Mouse (Mus musculus) liver, embryonic 11.5 days (tissue): ENCODE data around the gene Calm3. TPM values are rescaled to one million over a fixed set of nuclear protein-coding genes. Genes with fewer than 3 reads are reported as not detected.
A peak's percentile ranks its signal among the peaks of the same experiment; 100 is the strongest.

Experiments
- ATAC-seq: fragments of 200-750 bp; cut with Nextera tagmentation; replicated peaks from 2 replicates; pipeline ENCODE4 v1.8.0; 2017; ENCODE audit warnings: moderate number of reproducible peaks, mild to moderate bottlenecking, moderate TSS enrichment, moderate library complexity; ENCODE audit not compliant: low FRiP score
- DNase-seq: peaks from one replicate; pipeline ENCODE4 v3.0.0-alpha.2; 2017; ENCODE audit warnings: low spot score
- H3K27ac ChIP-seq: fragments of 300-500 bp; sonication (generic); 2 replicates; pipeline ENCODE4 v1.5.1; 2014; ENCODE audit warnings: mild to moderate bottlenecking, low read depth, low read length, control low read depth
- H3K27me3 ChIP-seq: fragments of 300-500 bp; sonication (generic); replicated peaks from 2 replicates; pipeline ENCODE4 v1.6.1; 2014; ENCODE audit warnings: low read length, mixed read lengths; ENCODE audit not compliant: control insufficient read depth, insufficient read depth
- H3K36me3 ChIP-seq: fragments of 300-500 bp; sonication (generic); 2 replicates; pipeline ENCODE4 v1.6.1; 2014; ENCODE audit warnings: mild to moderate bottlenecking, low read length, moderate library complexity, mixed read lengths; ENCODE audit not compliant: control insufficient read depth, insufficient read depth
- H3K4me1 ChIP-seq: fragments of 300-500 bp; sonication (generic); replicated peaks from 2 replicates; pipeline ENCODE4 v1.6.1; 2014; ENCODE audit warnings: low read length, mixed read lengths; ENCODE audit not compliant: control insufficient read depth, insufficient read depth
- H3K4me2 ChIP-seq: fragments of 300-500 bp; sonication (generic); 2 replicates; pipeline ENCODE4 v1.6.1; 2014; ENCODE audit warnings: mild to moderate bottlenecking, control low read depth, moderate library complexity
- H3K4me3 ChIP-seq: fragments of 300-500 bp; sonication (generic); 2 replicates; pipeline ENCODE4 v1.5.1; 2014; ENCODE audit warnings: low read depth, low read length, control low read depth
- H3K9ac ChIP-seq: fragments of 300-500 bp; sonication (generic); 2 replicates; pipeline ENCODE4 v1.6.1; 2014; ENCODE audit warnings: low read depth, low read length, control low read depth
- H3K9me3 ChIP-seq: fragments of 300-500 bp; sonication (generic); 2 replicates; pipeline ENCODE4 v1.6.1; 2016; ENCODE audit warnings: low read length, inconsistent platforms, mixed read lengths; ENCODE audit not compliant: control insufficient read depth
- WGBS: fragments of 180-500 bp; shearing (Covaris S2); extraction: QIAGEN DNeasy Blood & Tissue Kit; methylation state at CpG from one replicate; pipeline ENCODE4 v1.1.7; 2014; 5-methylcytosine and 5-hydroxymethylcytosine counted together
- polyA plus RNA-seq: library from polyadenylated mRNA; unstranded; fragments of >200 nt; fragmentation: Nextera tagmentation; extraction: Ambion mirVana; gene quantifications from 2 replicates; pipeline ENCODE4 v1.2.1, GENCODE M21; 2014

Calm3 gene
- polyA plus RNA-seq, 1 experiment from 2014 or later, result 169 TPM

- Histone ChIP-seq H3K9me3 (no peaks in the 10 kb centered on the region), H3K27ac (peak overlapping the region; percentile 51), H3K9ac (peak overlapping the region; percentile 34; the same call in 1 of the 2 replicates), H3K4me3 (peak overlapping the region; percentile 41), H3K27me3 (peaks cover 12% of the 10 kb centered on the region), H3K36me3 (0 out of 2 replicates have a peak, but pooled peaks cover 3% of the 10 kb centered on the region), H3K4me2 (peak overlapping the region; percentile 87), H3K4me1 (peaks cover 18% of the 10 kb centered on the region)
- 4% methylated on average over 17 of the region's 17 CpGs for WGBS
- DNase-seq, result peak; percentile 63
- ATAC-seq, result no peak
Measured at GRCm38 (mm10) chr7:16874190-16874589, 49.7 kb downstream of the Calm3 start.

- no peak for DNase-seq
- no peaks in the 10 kb centered on the region for H3K9me3 ChIP-seq
Measured at GRCm38 (mm10) chr7:16873392-16873791, 50.5 kb downstream of the Calm3 start.

GRCm38 (mm10) chr7:16872478-16872877 is 51.4 kb downstream of the Calm3 start:
- Histone ChIP-seq H3K36me3 (no peaks in the 10 kb centered on the region), H3K27me3 (peaks cover 12% of the 10 kb centered on the region), H3K27ac (no peak overlapping the region), H3K4me3 (no peak overlapping the region), H3K9ac (no peak overlapping the region), H3K4me1 (peaks cover 18% of the 10 kb centered on the region), H3K4me2 (no peak overlapping the region), H3K9me3 (no peaks in the 10 kb centered on the region)
- ATAC-seq, result no peak
- no peak for DNase-seq
- WGBS, result 90% methylated on average over 9 of the region's 9 CpGs

More at GRCm38 (mm10) chr7:16873392-16873791, 50.5 kb downstream of the Calm3 start:
- no peak overlapping the region for H3K4me3 ChIP-seq
- H3K27me3 ChIP-seq, result peaks cover 12% of the 10 kb centered on the region
- H3K4me2 ChIP-seq, result no peak overlapping the region
- H3K27ac ChIP-seq, result no peak overlapping the region
- H3K9ac ChIP-seq, result no peak overlapping the region
- ATAC-seq, result no peak
- no peaks in the 10 kb centered on the region for H3K36me3 ChIP-seq
- 84% methylated on average over 4 of the region's 4 CpGs for WGBS
- peaks cover 18% of the 10 kb centered on the region for H3K4me1 ChIP-seq

GRCm38 (mm10) chr7:16871600-16871999 is 52.3 kb downstream of the Calm3 start:
- Histone ChIP-seq H3K9ac (no peak overlapping the region), H3K4me1 (peaks cover 13% of the 10 kb centered on the region), H3K4me3 (no peak overlapping the region), H3K4me2 (no peak overlapping the region), H3K36me3 (no peaks in the 10 kb centered on the region), H3K27ac (no peak overlapping the region), H3K27me3 (peaks cover 6% of the 10 kb centered on the region), H3K9me3 (no peaks in the 10 kb centered on the region)
- 82% methylated on average over 10 of the region's 10 CpGs for WGBS
- ATAC-seq (no peak), DNase-seq (no peak)

GRCm38 (mm10) chr7:16869497-16869896 is 54.4 kb downstream of the Calm3 start:
- H3K27ac ChIP-seq, result no peak overlapping the region
- no peak for DNase-seq
- peak overlapping the region; percentile 11 for H3K4me2 ChIP-seq
- H3K4me1 ChIP-seq, result peaks cover 3% of the 10 kb centered on the region; the same call in 1 of the 2 replicates
- H3K27me3 ChIP-seq, result no peaks in the 10 kb centered on the region
- H3K4me3 ChIP-seq, result no peak overlapping the region
- WGBS, result 46% methylated on average over 16 of the region's 16 CpGs
- no peaks in the 10 kb centered on the region for H3K9me3 ChIP-seq
- H3K36me3 ChIP-seq, result no peaks in the 10 kb centered on the region; the same call in 1 of the 2 replicates
- no peak overlapping the region for H3K9ac ChIP-seq
- ATAC-seq, result peak; percentile 73

- no peak overlapping the region for H3K27ac ChIP-seq
- ATAC-seq, result no peak
- 67% methylated on average over 3 of the region's 3 CpGs for WGBS
Measured at GRCm38 (mm10) chr7:16867488-16867887, 56.4 kb downstream of the Calm3 start.

More at GRCm38 (mm10) chr7:16867488-16867887, 56.4 kb downstream of the Calm3 start:
- no peaks in the 10 kb centered on the region for H3K9me3 ChIP-seq
- no peaks in the 10 kb centered on the region; the same call in 1 of the 2 replicates for H3K36me3 ChIP-seq
- no peak overlapping the region for H3K4me2 ChIP-seq
- H3K4me1 ChIP-seq, result no peaks in the 10 kb centered on the region
- no peak overlapping the region for H3K9ac ChIP-seq
- H3K27me3 ChIP-seq, result no peaks in the 10 kb centered on the region
- H3K4me3 ChIP-seq, result no peak overlapping the region
- DNase-seq, result no peak

Other genes starting within 250 kb of the Calm3 start
- gene Ceacam15, start 248.4 kb downstream of the Calm3 start, polyA plus RNA-seq, result not detected in 2 replicates
- gene Ceacam9, start 202.2 kb downstream of the Calm3 start, polyA plus RNA-seq, result not detected in 2 replicates
- 289 and 300 TPM in 2 replicates for gene Ap2s1, start 185.7 kb downstream of the Calm3 start, polyA plus RNA-seq
- 58.4 and 67.9 TPM in 2 replicates for gene Slc1a5, start 142.8 kb downstream of the Calm3 start, polyA plus RNA-seq
- 74.8 and 80.9 TPM in 2 replicates for gene Strn4, start 108.2 kb downstream of the Calm3 start, polyA plus RNA-seq
- gene Fkrp, start 107.4 kb downstream of the Calm3 start, polyA plus RNA-seq, result 20.3 and 22.9 TPM in 2 replicates
- 7.6 and 8.4 TPM in 2 replicates for gene Prkd2, start 81.2 kb downstream of the Calm3 start, polyA plus RNA-seq
- 2.5 and 2.6 TPM in 2 replicates for gene Dact3, start 48.8 kb downstream of the Calm3 start, polyA plus RNA-seq
- gene Gng8, start 32.3 kb downstream of the Calm3 start, polyA plus RNA-seq, result 1.8 and 3.3 TPM in 2 replicates
- 1.2 and 1.3 TPM in 2 replicates for gene Ptgir, start 17.6 kb downstream of the Calm3 start, polyA plus RNA-seq
- 0.58 and 0.80 TPM in 2 replicates for gene Pnmal2, start 20.6 kb upstream of the Calm3 start, polyA plus RNA-seq
- 0.18 and 0.52 TPM in 2 replicates for gene Pnmal1, start 35.6 kb upstream of the Calm3 start, polyA plus RNA-seq
- 0.15 and 0.16 TPM in 2 replicates for gene Gm42372, start 59.0 kb upstream of the Calm3 start, polyA plus RNA-seq
- gene Ccdc8, start 68.6 kb upstream of the Calm3 start, polyA plus RNA-seq, result 13.2 and 13.5 TPM in 2 replicates
- gene Ppp5c, start 103.8 kb upstream of the Calm3 start, polyA plus RNA-seq, result 124 and 128 TPM in 2 replicates
- 28.3 and 32.1 TPM in 2 replicates for gene Hif3a, start 138.3 kb upstream of the Calm3 start, polyA plus RNA-seq
- gene Psg16, start 149.9 kb upstream of the Calm3 start, polyA plus RNA-seq, result 0.12 TPM in 2 replicates
- gene Ceacam3, start 226.2 kb upstream of the Calm3 start, polyA plus RNA-seq, result not detected in 2 replicates